Mouse (Mus musculus) intestine, embryonic 16.5 days (tissue): ENCODE data around the gene Xrcc2. TPM values are rescaled to one million over a fixed set of nuclear protein-coding genes. Genes with fewer than 3 reads are reported as not detected.

Source experiments
- ATAC-seq: fragments of 200-750 bp; cut with Nextera tagmentation; 2 replicates; pipeline ENCODE4 v1.8.0; 2017; ENCODE audit warnings: moderate TSS enrichment, moderate library complexity
- H3K27ac ChIP-seq: fragments of 300-500 bp; sonication (generic); 2 replicates; pipeline ENCODE4 v1.5.1; 2014; ENCODE audit warnings: mild to moderate bottlenecking, low read length
- H3K27me3 ChIP-seq: fragments of 300-500 bp; sonication (generic); replicated peaks from 2 replicates; pipeline ENCODE4 v1.6.1; 2014; ENCODE audit warnings: low read length, control low read depth, mixed read lengths; ENCODE audit not compliant: control insufficient read depth, insufficient read depth
- H3K36me3 ChIP-seq: fragments of 300-500 bp; sonication (generic); 2 replicates; pipeline ENCODE4 v1.6.1; 2014; ENCODE audit warnings: low read length, control low read depth; ENCODE audit not compliant: control insufficient read depth, insufficient read depth
- H3K4me1 ChIP-seq: fragments of 300-500 bp; sonication (generic); 2 replicates; pipeline ENCODE4 v1.6.1; 2014; ENCODE audit warnings: low read length, control low read depth, mixed read lengths; ENCODE audit not compliant: control insufficient read depth, insufficient read depth
- H3K4me2 ChIP-seq: fragments of 300-500 bp; sonication (generic); 2 replicates; pipeline ENCODE4 v1.6.1; 2014; ENCODE audit warnings: low read depth, low read length, control low read depth
- H3K4me3 ChIP-seq: fragments of 300-500 bp; sonication (generic); 2 replicates; pipeline ENCODE4 v1.5.1; 2014; ENCODE audit warnings: mild to moderate bottlenecking, low read length
- H3K9ac ChIP-seq: fragments of 300-500 bp; sonication (generic); 2 replicates; pipeline ENCODE4 v1.6.1; 2014; ENCODE audit warnings: low read depth, low read length
- H3K9me3 ChIP-seq: fragments of 300-500 bp; sonication (generic); 2 replicates; pipeline ENCODE4 v1.6.1; 2016; ENCODE audit warnings: low read length, control low read depth; ENCODE audit not compliant: control insufficient read depth
- WGBS: fragments of 180-500 bp; shearing (Covaris S2); extraction: QIAGEN DNeasy Blood & Tissue Kit; methylation state at CpG from one replicate; pipeline ENCODE4 v1.1.7; 2014; 5-methylcytosine and 5-hydroxymethylcytosine counted together
- polyA plus RNA-seq: library from polyadenylated mRNA; unstranded; fragments of >200 nt; fragmentation: Nextera tagmentation; extraction: Ambion mirVana; gene quantifications from 2 replicates; pipeline ENCODE4 v1.2.1, GENCODE M21; 2015

Xrcc2 gene
- polyA plus RNA-seq, 1 experiment from 2014 or later, result 4.3 TPM

GRCm38 (mm10) chr5:25695786-25696185 lies 9.8 kb downstream of the Xrcc2 start:
- 72% methylated on average over 6 of the region's 6 CpGs for WGBS

GRCm38 (mm10) chr5:25671696-25672520 lies 33.7 kb downstream of the Xrcc2 start:
- H3K27me3 ChIP-seq, result no peaks in the 10 kb centered on the region
- no peak overlapping the region for H3K4me3 ChIP-seq
- no peak overlapping the region for H3K4me2 ChIP-seq
- no peaks in the 10 kb centered on the region for H3K36me3 ChIP-seq
- 89% methylated on average over 31 of the region's 31 CpGs for WGBS
- H3K9ac ChIP-seq, result no peak overlapping the region
- H3K27ac ChIP-seq, result no peak overlapping the region
- no peaks in the 10 kb centered on the region for H3K9me3 ChIP-seq
- H3K4me1 ChIP-seq, result no peaks in the 10 kb centered on the region
- no peak for ATAC-seq

More at GRCm38 (mm10) chr5:25695786-25696185, 9.8 kb downstream of the Xrcc2 start:
- ATAC-seq, result no peak
- Histone ChIP-seq H3K4me1 (no peaks in the 10 kb centered on the region), H3K27me3 (no peaks in the 10 kb centered on the region), H3K4me2 (no peak overlapping the region), H3K9me3 (no peaks in the 10 kb centered on the region), H3K4me3 (no peak overlapping the region), H3K27ac (no peak overlapping the region), H3K36me3 (no peaks in the 10 kb centered on the region), H3K9ac (no peak overlapping the region)

DNA sequence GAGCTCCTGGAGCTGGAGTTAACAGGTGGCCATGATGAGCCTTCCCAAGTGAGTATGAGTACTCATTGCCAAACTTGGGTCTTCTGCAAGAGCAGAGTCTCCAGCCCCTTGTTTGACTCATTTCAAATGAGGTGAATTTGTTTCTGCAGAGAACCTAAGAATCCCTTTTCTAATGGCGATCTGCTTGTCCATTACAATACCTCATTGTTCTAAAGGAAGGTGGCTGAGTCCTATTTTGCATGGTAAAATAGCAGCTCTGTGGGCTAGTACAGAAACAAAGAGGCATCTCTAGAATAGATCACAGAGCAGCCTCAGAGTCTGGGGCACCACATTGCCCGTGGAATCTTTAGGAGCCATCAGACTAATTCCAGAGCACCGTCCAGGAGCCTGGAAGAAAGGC lies 34.6 kb downstream of the Xrcc2 start:
- H3K4me2 ChIP-seq, result no peak overlapping the region
- no peak overlapping the region for H3K27ac ChIP-seq
- H3K9me3 ChIP-seq, result no peaks in the 10 kb centered on the region
- 70% methylated on average over 3 of the region's 3 CpGs for WGBS
- no peak for ATAC-seq
- no peaks in the 10 kb centered on the region for H3K4me1 ChIP-seq
- no peak overlapping the region for H3K4me3 ChIP-seq
- H3K36me3 ChIP-seq, result no peaks in the 10 kb centered on the region
- no peaks in the 10 kb centered on the region for H3K27me3 ChIP-seq
- H3K9ac ChIP-seq, result no peak overlapping the region

GRCm38 (mm10) chr5:25668306-25668705 lies 37.3 kb downstream of the Xrcc2 start:
- no peak overlapping the region for H3K9ac ChIP-seq
- no peaks in the 10 kb centered on the region for H3K36me3 ChIP-seq
- no peaks in the 10 kb centered on the region for H3K9me3 ChIP-seq
- H3K27me3 ChIP-seq, result no peaks in the 10 kb centered on the region
- 82% methylated on average over 9 of the region's 9 CpGs for WGBS
- H3K4me1 ChIP-seq, result no peaks in the 10 kb centered on the region
- no peak for ATAC-seq
- no peak overlapping the region for H3K4me3 ChIP-seq
- no peak overlapping the region for H3K4me2 ChIP-seq
- no peak overlapping the region for H3K27ac ChIP-seq

- ATAC-seq, result no peak
- no peaks in the 10 kb centered on the region for H3K9me3 ChIP-seq
- no peak overlapping the region for H3K4me2 ChIP-seq
- H3K36me3 ChIP-seq, result no peaks in the 10 kb centered on the region
- no peak overlapping the region for H3K27ac ChIP-seq
- WGBS, result 77% methylated on average over 9 of the region's 9 CpGs
- no peaks in the 10 kb centered on the region for H3K27me3 ChIP-seq
- H3K9ac ChIP-seq, result no peak overlapping the region
- H3K4me3 ChIP-seq, result no peak overlapping the region
- H3K4me1 ChIP-seq, result no peaks in the 10 kb centered on the region
These were observed 38.9 kb downstream of the Xrcc2 start for GRCm38 (mm10) chr5:25666684-25667083.

- no peak overlapping the region for H3K27ac ChIP-seq
- 61% methylated on average over 4 of the region's 4 CpGs for WGBS
- no peak overlapping the region for H3K4me3 ChIP-seq
- ATAC-seq, result no peak
- H3K9me3 ChIP-seq, result no peaks in the 10 kb centered on the region
- H3K27me3 ChIP-seq, result no peaks in the 10 kb centered on the region
- no peaks in the 10 kb centered on the region for H3K4me1 ChIP-seq
- H3K36me3 ChIP-seq, result no peaks in the 10 kb centered on the region
- H3K9ac ChIP-seq, result no peak overlapping the region
- no peak overlapping the region for H3K4me2 ChIP-seq
These were observed 39.5 kb downstream of the Xrcc2 start for GRCm38 (mm10) chr5:25666108-25666507.

- no peak overlapping the region for H3K9ac ChIP-seq
- no peak for ATAC-seq
- H3K4me3 ChIP-seq, result no peak overlapping the region
- no peaks in the 10 kb centered on the region for H3K4me1 ChIP-seq
- no peak overlapping the region for H3K27ac ChIP-seq
- no peaks in the 10 kb centered on the region for H3K9me3 ChIP-seq
- no peaks in the 10 kb centered on the region for H3K27me3 ChIP-seq
- no peak overlapping the region for H3K4me2 ChIP-seq
- 75% methylated on average over 10 of the region's 10 CpGs for WGBS
- no peaks in the 10 kb centered on the region for H3K36me3 ChIP-seq
These were observed 40.1 kb downstream of the Xrcc2 start for GRCm38 (mm10) chr5:25665516-25665915.

DNA sequence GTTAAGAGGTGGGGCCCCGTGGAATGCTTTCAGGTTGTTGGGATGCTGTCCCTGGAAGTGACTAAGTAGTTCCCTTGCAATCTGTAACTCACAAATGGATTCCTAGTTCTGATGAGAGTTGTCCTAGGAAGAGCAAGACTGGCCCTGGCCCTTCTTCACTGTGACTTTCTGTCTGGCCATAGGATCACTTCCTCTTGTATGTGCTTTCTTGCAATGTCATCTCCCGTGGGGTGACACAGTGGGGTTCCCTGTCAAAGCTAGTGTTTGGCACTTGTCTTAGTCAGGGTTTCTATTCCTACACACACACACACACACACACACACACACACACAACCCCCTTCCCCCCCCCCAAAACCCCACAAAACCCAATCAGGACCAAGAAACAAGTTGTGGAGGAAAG lies 42.5 kb downstream of the Xrcc2 start:
- no peak overlapping the region for H3K4me3 ChIP-seq
- H3K27ac ChIP-seq, result no peak overlapping the region
- 77% methylated on average over 2 of the region's 2 CpGs for WGBS
- no peak overlapping the region for H3K4me2 ChIP-seq
- H3K36me3 ChIP-seq, result no peaks in the 10 kb centered on the region
- H3K9me3 ChIP-seq, result no peaks in the 10 kb centered on the region
- no peak overlapping the region for H3K9ac ChIP-seq
- H3K4me1 ChIP-seq, result no peaks in the 10 kb centered on the region
- no peaks in the 10 kb centered on the region for H3K27me3 ChIP-seq
- ATAC-seq, result no peak

GRCm38 (mm10) chr5:25654578-25654987 lies 51.0 kb downstream of the Xrcc2 start:
- 17% methylated on average over 14 of the region's 14 CpGs for WGBS
- peak; percentile 52; the same call in 1 of the 2 replicates for ATAC-seq
- peak overlapping the region; percentile 42; the same call in 1 of the 2 replicates for H3K9ac ChIP-seq

More at GRCm38 (mm10) chr5:25654578-25654987, 51.0 kb downstream of the Xrcc2 start:
- Histone ChIP-seq H3K4me1 (no peaks in the 10 kb centered on the region), H3K27me3 (no peaks in the 10 kb centered on the region), H3K4me2 (peak overlapping the region; percentile 28; the same call in 1 of the 2 replicates), H3K27ac (no peak overlapping the region), H3K9me3 (no peaks in the 10 kb centered on the region), H3K36me3 (no peaks in the 10 kb centered on the region), H3K4me3 (peak overlapping the region; percentile 17)
